Mouse (Mus musculus) embryo, embryonic 10 days (tissue): ENCODE measurements around the gene Ildr2.

Source experiments
- DNase-seq: peaks from one replicate; pipeline ENCODE4 v3.0.0-alpha.2; 2015; ENCODE audit warnings: low spot score

The Ildr2 gene

DNA sequence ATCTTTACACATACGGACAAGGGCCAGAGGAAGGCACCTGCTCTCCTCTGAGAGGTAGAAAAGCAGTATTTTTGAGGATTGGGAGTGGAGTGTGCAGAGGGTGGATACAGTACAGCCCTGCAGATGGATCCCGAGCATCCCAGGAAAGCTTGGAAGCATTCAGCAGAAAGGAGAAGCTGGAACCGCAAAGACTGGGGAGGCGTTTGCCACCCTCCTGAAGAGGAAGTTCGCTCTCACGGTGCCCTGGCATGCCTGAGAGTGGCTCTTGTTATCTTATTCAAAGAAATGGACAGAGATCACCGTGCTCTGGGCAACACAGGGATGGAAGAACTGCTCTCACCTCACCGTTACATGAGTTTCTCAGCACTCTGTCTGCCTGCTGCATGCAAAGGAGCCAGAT is 30.5 kb downstream of the Ildr2 start:
- no peak for DNase-seq

DNA sequence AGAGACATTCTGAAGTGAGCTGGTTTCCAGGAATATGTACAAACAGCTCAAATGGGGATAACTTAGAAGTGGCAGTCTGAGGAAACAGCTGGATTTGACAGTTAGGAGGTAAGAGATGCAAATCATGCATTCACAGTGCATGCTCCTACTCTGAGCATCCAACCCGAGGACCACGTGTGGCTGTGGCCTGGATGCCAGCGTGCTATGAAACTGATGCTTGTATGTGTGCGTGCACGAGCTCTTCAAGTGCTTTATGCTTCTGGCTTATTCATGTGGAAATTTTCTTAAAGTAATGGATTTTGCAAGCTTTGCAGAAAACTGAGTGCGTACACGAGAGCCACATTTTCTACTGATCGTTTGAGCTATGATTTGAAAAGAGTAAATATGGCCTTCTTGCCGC is 32.3 kb downstream of the Ildr2 start:
- no peak for DNase-seq

DNA sequence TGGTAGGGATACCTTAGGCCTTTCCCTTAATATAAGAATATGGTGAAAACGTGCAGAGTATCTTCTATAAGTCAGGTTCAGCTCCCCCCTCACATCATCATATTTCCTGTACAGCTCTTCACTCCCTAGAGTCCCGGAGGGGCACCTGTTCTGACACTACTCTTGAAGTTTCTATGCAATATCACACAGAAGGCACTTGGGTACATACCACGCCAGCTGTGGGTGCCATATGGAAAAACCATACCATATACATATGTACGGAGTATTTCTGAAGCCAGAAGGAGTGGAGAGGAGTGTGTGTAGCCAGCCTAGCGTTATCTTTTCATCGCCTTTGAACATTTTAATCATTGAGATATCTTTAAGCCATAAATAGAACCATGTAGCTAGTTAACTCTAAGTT is 36.6 kb downstream of the Ildr2 start:
- DNase-seq: no peak

DNA sequence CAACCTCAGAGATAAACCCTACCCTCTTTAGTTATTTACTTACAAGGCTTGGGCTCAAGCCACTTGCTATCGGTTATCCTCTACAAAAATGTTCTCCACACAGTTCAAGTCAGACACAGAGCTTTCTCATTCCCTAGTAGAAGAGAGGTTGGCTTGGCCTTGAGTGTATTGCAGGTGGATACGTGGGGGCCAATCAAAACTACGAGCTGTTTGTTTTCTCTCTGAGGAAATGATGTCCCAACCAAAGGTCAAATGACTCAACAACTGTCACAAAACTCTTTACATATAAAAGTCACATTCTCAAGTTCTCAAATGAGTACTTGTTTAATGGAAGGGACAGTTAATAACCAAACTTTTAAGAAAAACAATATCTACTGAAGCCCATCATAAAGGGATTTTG is 39.1 kb downstream of the Ildr2 start:
- DNase-seq: no peak

DNA sequence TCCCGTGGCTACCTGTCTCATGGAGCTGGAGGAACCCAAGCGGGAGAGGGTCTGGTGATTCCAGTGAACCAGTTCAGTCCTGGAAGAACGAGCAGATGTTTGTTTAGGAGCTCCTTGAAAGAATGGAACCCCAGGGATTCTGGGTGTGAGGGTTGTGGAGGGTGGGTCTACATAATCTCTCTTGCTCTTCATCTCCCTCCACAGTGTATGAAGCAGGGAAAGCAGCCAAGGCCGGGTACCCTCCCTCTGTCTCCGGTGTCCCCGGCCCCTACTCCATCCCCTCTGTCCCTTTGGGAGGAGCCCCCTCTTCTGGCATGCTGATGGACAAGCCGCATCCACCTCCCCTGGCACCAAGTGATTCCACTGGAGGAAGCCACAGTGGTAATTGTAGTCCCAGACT is 41.6 kb downstream of the Ildr2 start:
- no peak for DNase-seq

DNA sequence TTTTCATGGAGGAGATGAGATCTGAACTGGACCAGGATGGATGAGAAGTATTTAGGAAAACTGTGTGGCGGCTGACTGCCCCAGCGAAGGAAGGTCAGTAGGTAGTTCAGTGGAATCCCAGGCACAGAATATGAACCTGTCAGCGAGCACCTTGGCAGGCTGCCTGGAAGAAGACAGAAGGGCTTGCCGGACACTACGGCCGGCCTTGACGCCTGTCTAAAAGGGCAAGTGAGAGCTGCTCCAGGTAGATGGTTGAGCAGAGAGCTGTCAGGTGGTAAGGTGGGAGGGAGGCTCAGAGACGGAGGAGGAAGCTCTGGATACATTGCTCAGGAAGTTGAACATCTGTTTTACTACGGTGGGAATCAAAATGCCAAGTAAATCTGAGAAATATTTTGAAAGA is 42.4 kb downstream of the Ildr2 start:
- no peak for DNase-seq

DNA sequence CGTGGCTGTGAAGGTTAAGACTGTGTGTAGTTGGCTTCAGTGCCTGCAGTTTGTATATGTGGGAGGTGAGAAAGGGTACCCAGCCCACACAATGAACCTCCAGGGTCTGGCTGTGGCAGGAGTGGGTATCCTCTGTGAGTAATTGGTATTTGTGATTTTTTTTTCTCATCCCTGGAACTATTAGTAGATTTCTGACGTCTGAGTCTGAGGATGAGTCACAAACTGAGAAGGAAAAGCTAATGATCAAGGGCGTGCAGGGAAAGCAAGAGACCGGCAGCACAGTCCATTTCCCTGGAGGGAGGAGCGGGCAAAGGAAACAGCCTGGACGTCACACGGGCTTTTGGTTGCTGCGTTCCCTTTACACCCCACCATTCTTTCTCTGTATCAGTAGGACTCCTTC is 43.0 kb downstream of the Ildr2 start:
- DNase-seq: no peak

DNA sequence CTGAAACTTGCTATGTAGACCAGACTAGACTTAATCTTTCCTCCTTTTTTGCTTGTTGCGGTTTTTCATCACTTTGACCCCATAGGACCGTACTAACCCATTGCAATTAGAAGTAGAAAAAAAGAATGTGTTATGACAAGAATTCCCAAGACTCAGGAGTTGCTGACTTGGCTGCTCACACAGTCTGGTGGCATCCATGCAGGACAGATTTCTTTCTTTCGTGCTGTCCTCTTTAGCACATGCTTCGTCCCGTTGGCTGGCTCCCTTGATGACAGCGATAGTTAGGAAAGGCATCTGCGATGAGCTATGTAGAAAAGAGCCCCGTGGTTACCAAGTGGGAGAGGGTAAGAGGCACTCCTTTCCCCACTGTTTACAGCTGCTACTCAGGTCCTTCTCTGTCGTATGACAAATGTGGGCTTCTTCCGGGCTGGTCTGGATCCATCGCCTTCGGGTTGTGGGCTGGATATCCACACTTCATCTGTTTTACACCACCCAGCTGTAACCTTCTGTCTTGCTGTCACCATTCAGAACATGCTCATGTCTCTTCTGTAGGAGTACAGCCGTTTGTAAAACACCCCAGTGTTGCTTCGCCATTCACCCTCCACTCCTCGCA is 43.7 kb downstream of the Ildr2 start:
- no peak for DNase-seq

DNA sequence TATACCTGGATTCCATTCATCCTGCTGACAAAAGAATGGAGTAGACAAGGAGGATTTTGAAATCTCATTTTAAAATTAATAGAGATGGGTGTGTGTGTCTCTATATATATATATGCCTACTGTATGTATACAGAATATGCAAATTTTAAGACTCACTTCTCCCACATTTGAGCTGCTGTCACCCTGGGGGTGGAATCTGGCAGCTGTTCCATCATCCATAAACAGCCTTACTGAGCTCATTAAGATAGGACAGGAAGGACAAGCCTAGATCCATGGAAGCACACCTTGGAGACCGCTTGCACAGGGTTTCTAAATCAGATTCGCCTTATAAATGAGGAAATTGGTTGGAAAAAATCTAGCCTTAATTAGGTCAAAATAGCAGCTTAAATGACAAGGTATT is 44.9 kb downstream of the Ildr2 start:
- DNase-seq: no peak

DNA sequence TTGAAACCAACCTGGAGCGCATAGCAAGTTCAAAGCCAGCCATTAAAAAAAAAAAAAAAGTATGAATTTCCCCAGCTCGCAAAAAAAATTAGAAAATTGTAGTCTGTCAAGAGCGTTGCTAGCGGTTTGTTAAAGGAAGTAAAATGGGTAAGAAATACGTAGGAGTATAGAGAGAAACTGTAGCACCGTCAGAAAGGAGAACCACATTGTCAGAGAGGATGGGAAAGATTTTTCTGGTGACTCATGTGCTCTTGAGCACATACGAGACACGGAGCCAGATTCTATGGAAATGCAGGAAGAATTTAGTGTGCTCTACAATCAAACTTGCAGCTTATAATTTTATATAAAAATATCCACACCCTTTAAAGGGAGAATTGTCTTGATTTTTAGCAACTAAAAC is 45.9 kb downstream of the Ildr2 start:
- DNase-seq: no peak

DNA sequence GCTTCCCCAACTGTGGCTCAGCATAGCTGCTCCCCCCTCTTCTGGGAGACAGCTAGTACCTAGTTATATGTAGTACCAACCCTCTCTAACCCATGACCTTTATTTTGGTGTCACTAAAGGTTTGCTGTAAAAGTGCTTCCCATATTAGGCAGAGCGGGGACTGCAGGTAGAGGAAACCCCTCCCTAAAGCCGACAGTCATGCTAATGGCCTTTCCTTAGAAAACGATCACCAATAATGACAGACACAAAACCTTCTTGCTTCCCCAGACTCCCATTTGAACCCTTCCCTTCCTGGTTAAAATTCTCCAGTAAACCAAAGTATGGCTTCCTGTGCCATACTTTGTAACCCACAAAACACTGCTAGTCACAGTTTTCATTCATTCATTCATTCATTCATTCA is 46.6 kb downstream of the Ildr2 start:
- DNase-seq: no peak

DNA sequence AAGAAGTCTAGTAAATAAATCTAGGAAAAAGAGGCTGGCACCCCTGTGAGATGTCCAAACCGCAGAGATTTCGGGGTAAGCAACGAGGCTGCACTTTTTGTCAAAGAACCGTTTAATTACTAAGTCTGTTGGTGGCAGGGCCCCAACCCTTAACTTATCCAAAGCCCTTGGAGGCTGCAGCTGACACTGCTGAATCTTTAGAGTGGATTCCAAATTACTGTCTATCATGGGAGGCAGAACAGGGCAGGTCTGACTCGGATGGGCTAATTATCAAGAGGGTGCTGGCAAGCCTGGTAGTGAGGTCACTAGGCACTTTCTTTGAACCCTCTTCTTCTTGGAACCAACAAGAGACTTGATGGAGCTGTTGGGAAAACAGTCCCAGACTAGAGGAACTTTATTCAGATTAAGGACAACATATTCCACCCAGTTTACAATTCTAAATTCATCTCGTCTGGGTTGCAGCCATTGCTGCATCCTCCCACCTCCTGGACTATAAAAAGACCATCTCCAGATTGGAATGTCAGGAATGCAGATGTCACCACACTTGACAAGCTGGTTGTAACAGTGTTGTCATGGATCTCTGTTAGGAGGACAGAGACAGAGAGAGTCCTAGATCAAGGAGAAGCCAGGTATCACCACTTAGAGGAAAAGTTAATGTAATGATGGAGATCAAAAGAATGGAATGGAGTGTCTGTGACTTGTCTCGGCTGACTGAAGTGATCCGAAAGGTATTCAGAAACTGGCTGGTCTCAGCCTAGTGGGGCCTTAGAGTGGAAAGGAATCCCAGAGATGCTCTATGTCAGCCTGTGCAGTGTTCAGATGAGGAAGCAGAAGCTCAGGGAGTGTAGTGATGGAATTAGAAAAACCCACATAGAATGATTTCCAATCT is 50.7 kb downstream of the Ildr2 start:
- no peak for DNase-seq

DNA sequence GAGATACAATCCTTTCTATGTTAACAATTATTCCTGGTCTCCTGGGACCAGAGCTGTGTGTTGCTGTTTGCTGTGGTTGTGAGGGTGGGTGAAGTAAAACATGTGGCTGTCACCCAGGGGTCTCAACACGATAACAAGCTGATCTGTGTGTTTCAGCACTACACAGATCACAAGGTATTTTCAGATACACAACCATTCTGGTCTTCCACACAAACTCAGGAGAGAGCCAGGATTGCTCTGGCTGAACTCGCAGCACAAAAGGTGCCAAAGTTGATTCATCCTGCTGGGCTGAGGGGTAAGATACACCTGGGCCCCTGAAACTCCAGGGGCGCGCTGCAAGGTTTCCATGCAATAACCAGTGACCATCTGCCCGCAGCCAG is 54.5 kb downstream of the Ildr2 start:
- DNase-seq: no peak

DNA sequence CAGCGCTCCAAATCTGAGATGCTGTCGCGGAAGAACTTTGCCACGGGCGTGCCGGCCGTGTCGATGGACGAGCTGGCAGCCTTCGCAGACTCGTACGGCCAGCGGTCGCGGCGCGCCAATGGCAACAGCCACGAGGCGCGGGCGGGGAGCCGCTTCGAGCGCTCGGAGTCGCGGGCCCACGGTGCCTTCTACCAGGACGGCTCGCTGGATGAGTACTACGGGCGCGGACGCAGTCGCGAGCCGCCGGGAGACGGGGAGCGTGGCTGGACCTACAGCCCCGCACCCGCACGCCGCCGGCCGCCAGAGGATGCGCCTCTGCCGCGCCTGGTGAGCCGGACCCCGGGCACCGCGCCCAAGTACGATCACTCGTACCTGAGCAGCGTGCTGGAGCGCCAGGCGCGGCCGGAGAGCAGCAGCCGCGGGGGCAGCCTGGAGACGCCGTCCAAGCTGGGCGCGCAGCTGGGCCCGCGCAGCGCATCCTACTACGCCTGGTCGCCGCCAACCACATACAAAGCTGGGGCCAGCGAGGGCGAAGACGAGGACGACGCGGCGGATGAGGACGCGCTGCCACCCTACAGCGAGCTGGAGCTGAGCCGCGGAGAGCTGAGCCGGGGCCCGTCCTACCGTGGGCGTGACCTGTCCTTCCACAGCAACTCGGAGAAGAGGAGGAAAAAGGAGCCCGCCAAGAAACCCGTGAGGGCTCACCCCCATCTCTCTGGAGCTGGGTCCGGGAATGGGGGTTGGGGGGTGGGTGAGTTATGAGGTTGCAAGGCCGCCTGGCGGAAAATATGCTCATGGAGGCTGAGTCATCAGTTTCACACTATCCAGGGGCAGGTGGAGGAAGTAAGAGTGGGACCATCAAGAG is 55.1 kb downstream of the Ildr2 start:
- peak; percentile 78 for DNase-seq

DNA sequence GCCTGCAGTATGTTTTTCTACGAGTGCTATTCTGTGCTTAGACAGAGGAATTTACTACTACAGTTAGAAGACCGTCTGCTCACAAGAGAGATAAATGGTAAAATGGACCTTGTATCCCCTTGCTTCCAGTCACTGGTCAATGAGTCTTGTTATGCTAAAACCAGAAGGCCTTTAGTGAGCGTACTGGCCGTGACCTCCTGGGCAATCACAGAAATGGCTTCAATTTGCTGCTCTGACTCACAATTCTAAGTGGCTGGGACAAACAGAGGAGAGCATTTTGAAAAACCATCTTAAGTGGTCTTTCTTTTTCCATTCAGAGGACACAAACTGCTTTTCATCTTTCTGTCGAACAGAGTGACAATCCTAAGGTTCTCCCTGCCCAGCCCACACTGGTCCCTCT is 57.2 kb downstream of the Ildr2 start:
- DNase-seq: no peak

DNA sequence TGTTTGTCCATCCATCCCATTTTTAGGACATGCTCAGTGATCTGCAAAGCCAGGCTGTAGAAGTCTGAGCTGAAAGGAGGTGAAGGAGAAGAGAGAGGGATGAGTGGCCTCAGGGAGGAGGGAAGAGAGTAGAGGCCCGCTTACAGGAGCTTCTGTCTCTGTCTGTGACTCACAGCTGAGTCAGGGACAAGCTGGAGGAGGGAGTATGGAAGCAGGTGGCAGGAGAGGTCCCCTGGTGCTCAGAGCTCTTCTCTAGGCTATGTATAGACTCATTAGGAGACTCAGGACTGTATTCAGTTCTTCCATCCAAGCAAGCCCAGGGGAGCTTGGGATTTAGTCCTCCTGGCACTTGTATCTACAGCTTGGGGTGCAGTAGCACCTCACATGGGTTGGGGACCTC is 59.7 kb downstream of the Ildr2 start:
- no peak for DNase-seq

DNA sequence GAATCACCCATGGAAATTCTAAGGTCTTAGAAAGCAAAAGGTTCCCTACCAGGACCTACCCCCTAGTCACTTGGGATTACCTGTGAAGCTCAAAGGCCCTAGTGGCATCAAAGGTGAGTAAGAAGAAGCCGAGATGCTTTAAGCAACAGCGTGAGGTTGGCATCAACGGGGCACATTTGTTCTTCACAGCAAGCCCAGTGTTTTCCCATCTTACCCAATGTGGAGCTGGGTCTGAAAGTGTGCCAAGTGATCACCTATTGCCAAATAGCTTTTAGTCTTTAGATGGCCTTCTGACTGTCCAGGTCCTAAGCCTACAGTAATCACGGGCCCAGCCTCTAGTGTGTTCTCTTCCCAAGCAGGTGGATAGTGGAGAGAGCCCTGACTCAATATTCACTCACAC is 61.8 kb downstream of the Ildr2 start:
- DNase-seq: no peak

DNA sequence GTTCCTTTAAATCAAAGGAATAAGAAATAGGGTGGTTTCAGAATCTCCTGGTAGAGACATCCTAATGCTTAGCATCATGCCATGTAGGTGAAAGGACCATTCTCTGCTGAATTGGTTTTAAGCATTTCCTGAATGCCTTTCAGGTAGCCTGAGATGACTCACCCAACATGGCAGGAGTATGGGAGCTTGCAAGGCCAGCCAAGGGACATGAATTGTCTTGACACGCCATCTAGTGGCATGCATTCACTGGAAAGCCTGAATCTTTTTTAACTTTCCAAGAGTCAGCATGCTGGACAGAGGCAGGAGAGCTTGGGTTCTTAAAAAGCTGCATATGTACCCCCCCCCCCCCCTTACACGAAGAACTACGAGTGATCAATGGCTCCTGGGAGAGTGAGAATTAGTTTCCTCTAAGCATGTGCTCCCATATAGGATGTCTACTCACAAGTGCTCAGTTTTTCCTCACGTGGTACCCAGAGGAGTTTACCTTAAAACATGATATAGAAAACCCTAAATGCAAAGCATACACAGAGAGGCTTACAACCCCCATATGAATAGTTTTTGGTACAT is 65.3 kb downstream of the Ildr2 start:
- DNase-seq: peak; percentile 89

DNA sequence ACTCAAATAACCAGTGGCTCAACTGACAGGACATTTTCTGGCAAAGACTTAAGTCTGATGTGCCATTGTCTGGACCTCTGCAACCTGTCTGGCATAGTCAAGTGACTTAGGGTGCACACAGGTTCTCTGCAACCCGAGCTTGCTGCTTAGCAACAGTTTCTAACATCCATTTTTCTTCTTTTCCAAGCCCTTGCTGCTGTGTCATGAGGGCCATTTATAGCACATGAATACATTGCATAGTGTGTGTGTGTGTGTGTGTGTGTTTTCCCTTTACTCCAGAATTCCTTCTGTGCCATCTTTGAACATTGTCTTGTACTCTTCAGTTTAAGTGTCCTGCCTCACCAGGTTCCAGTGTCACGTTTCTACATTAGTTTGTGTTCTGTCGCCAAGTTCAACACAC is 72.5 kb downstream of the Ildr2 start:
- DNase-seq: no peak

DNA sequence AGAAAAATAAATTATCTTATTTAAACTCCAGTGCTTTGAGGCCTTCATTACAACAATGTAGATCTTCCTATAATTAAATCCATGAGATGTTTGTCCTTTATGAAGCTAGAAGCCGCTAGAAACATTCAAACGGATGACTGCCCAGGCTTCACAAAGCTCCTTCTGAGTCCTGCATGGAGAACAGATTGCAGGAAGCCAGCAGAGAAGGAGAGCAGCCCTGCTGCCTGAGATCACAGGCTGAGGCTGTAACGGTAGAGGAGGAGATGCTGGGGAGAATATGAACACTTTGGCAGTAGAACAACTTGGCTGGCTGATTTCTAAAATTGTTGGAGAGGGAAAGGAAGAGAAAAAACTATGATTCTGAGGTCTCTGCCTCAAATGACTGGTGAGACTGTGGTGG is 76.8 kb downstream of the Ildr2 start:
- DNase-seq: no peak

DNA sequence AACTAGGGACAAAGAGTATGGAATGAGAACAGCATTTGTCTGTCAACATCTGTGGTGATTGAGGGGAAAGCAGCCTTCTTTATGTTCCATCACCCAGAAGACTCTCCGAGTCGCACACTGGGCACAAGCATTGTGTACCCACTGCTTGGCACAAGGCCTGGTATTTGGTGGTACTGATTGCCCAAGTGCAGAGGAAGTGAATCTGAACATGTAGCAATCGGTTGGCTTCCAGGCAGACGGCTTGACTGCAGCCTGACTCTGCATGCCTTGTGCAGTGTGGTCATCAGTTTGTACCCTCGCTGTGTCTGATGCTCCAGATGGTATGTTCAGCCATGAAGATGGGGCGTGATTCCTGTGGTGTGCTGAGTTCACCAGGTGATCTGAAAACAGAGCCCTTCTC is 85.2 kb downstream of the Ildr2 start:
- no peak for DNase-seq

DNA sequence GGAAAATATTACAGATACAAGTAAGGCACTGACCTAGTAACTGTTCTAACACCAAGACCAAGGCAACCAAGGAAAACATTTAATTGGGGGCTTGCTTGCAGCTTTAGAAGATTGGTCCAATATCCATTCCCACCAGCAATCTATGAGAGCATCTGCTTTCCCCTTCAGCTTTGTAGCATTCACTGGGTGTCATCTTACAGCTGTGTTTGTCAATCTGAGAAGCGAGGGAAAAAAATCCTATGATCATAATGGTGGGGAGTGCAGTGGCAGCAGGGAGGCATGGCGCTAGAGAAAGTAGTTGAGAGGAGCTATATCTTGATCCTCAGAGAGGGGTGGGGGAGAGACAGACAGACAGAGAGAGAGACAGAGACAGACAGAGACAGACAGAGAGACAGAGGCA is 88.1 kb downstream of the Ildr2 start:
- no peak for DNase-seq

DNA sequence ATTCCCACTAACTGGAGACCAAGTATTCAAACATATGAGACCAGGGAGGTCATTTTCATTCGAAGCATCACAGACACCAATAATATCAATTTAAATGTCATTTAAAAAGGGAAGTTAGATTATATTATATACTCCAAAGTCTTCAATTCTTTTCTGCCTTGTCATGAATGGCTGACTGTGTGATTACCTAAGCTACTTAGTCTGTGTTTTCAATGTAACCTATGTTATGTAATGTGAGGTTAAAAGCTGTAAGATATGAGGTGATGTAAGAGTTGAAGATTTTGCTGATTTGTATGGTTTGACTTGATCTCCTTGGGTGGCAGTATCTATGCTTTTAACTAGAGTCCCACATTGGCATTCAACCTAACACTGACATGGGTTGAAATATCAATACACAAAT is 88.6 kb downstream of the Ildr2 start:
- no peak for DNase-seq
